Mouse (Mus musculus) testis, adult 2 months (tissue): ENCODE results near the gene Slc10a3. TPM values are rescaled to one million over a fixed set of nuclear protein-coding genes. Genes with fewer than 3 reads are reported as not detected.
"Not testable (repeated sequence)": the region's sequence is repeated elsewhere in the genome, so short reads cannot be mapped to it uniquely, and the experiment has no call there.

Source experiments
- H3K27ac ChIP-seq: fragments of 200-500 bp; 2 replicates; pipeline ENCODE4 v1.5.1; 2012; ENCODE audit warnings: low read depth, low read length; ENCODE audit not compliant: control insufficient read depth, insufficient read depth
- H3K27me3 ChIP-seq: fragments of 200-500 bp; 2 replicates; pipeline ENCODE4 v1.6.1; 2012; ENCODE audit warnings: mild to moderate bottlenecking, low read length, moderate library complexity; ENCODE audit not compliant: control insufficient read depth, insufficient read depth
- H3K36me3 ChIP-seq: fragments of 200-500 bp; 2 replicates; pipeline ENCODE4 v1.6.1; 2012; ENCODE audit warnings: mild to moderate bottlenecking, low read length; ENCODE audit not compliant: control insufficient read depth, insufficient read depth
- H3K4me1 ChIP-seq: fragments of 200-500 bp; 2 replicates; pipeline ENCODE4 v1.6.1; 2012; ENCODE audit warnings: low read length; ENCODE audit not compliant: control insufficient read depth, insufficient read depth
- H3K4me3 ChIP-seq: fragments of 200-500 bp; 2 replicates; pipeline ENCODE4 v1.5.1; 2012; ENCODE audit warnings: low read depth, mild to moderate bottlenecking, low read length, moderate library complexity, mixed read lengths; ENCODE audit not compliant: control insufficient read depth
- CTCF ChIP-seq: fragments of 200-500 bp; IDR thresholded peaks from 2 replicates; pipeline ENCODE4 v1.5.1; 2012; ENCODE audit warnings: low read depth, mild to moderate bottlenecking, inconsistent platforms, low read length, moderate library complexity; ENCODE audit not compliant: control insufficient read depth, insufficient read depth, insufficient replicate concordance
- POLR2A ChIP-seq: fragments of 200-500 bp; IDR thresholded peaks from 2 replicates; pipeline ENCODE4 v1.6.1; 2012; ENCODE audit warnings: low read depth, mild to moderate bottlenecking, inconsistent platforms, low read length, moderate library complexity; ENCODE audit not compliant: control insufficient read depth
- polyA plus RNA-seq: library from polyadenylated mRNA; depleted of rRNA; stranded (reverse); fragments of >200 nt; gene quantifications from 2 replicates; pipeline ENCODE4 v1.2.3, GENCODE M21; 2012

Gene Slc10a3
- polyA plus RNA-seq, 1 experiment = 9.0 TPM

- Histone ChIP-seq H3K4me3 (peak overlapping the region; percentile 79), H3K4me1 (peaks cover 7% of the 10 kb centered on the region), H3K36me3 (no peaks in the 10 kb centered on the region), H3K27me3 (no peaks in the 10 kb centered on the region), H3K27ac (peak overlapping the region; percentile 89)
- no peak; the same call in 1 of the 2 replicates for TF ChIP-seq POLR2A
- no peak for TF ChIP-seq CTCF
These were observed 4.8 kb downstream of the Slc10a3 start for GRCm38 (mm10) chrX:74368209-74368909.

- peak overlapping the region; percentile 89 for H3K27ac ChIP-seq
These were observed 5.6 kb downstream of the Slc10a3 start for GRCm38 (mm10) chrX:74367512-74367911.

GRCm38 (mm10) chrX:74359171-74359570, 14.0 kb downstream of the Slc10a3 start:
- no peak for TF ChIP-seq CTCF
- TF ChIP-seq POLR2A = no peak
- Histone ChIP-seq H3K27ac (no peak overlapping the region), H3K27me3 (no peaks in the 10 kb centered on the region), H3K4me3 (no peak overlapping the region), H3K36me3 (no peaks in the 10 kb centered on the region), H3K4me1 (no peaks in the 10 kb centered on the region)

More at GRCm38 (mm10) chrX:74367512-74367911, 5.6 kb downstream of the Slc10a3 start:
- Histone ChIP-seq H3K36me3 (no peaks in the 10 kb centered on the region), H3K27me3 (no peaks in the 10 kb centered on the region), H3K4me3 (peak overlapping the region; percentile 79), H3K4me1 (peaks cover 7% of the 10 kb centered on the region)
- TF ChIP-seq POLR2A (no peak), CTCF (no peak)

- not testable (repeated sequence) for H3K4me3 ChIP-seq, H3K4me1 ChIP-seq, H3K36me3 ChIP-seq, H3K27ac ChIP-seq, H3K27me3 ChIP-seq
These were observed 16.1 kb downstream of the Slc10a3 start for GRCm38 (mm10) chrX:74357069-74357468.

- TF ChIP-seq CTCF (no peak), POLR2A (peak; percentile 52; the same call in 1 of the 2 replicates)
- Histone ChIP-seq H3K27me3 (no peaks in the 10 kb centered on the region), H3K27ac (no peak within 1 kb of the TSS), H3K4me1 (peaks cover 3% of the 10 kb centered on the region; the same call in 1 of the 2 replicates), H3K4me3 (peak within 1 kb of the TSS; percentile 79), H3K36me3 (no peaks in the 10 kb centered on the region)
These were observed 19.7 kb downstream of the Slc10a3 start, which contains the start of gene Lage3 for GRCm38 (mm10) chrX:74353467-74353770. Gene Lage3, minus strand, starts transcription at chrX:74353618.

GRCm38 (mm10) chrX:74352645-74353466, 20.3 kb downstream of the Slc10a3 start:
- TF ChIP-seq CTCF (no peak), POLR2A (no peak)
- Histone ChIP-seq H3K4me1 (peaks cover 3% of the 10 kb centered on the region; the same call in 1 of the 2 replicates), H3K27ac (no peak overlapping the region)

GRCm38 (mm10) chrX:74330166-74330930, 42.8 kb downstream of the Slc10a3 start:
- H3K4me3 ChIP-seq = no peak overlapping the region

More at GRCm38 (mm10) chrX:74352645-74353466, 20.3 kb downstream of the Slc10a3 start:
- no peaks in the 10 kb centered on the region for H3K27me3 ChIP-seq
- no peaks in the 10 kb centered on the region for H3K36me3 ChIP-seq
- peak overlapping the region; percentile 79 for H3K4me3 ChIP-seq

More at GRCm38 (mm10) chrX:74330166-74330930, 42.8 kb downstream of the Slc10a3 start:
- TF ChIP-seq POLR2A = no peak
- TF ChIP-seq CTCF = no peak
- H3K36me3 ChIP-seq = no peaks in the 10 kb centered on the region
- H3K4me1 ChIP-seq = peaks cover 3% of the 10 kb centered on the region; the same call in 1 of the 2 replicates
- H3K27ac ChIP-seq = no peak overlapping the region
- H3K27me3 ChIP-seq = no peaks in the 10 kb centered on the region
